ENCODE assay signal across 8 mouse cellular contexts in the genomic region with DNA sequence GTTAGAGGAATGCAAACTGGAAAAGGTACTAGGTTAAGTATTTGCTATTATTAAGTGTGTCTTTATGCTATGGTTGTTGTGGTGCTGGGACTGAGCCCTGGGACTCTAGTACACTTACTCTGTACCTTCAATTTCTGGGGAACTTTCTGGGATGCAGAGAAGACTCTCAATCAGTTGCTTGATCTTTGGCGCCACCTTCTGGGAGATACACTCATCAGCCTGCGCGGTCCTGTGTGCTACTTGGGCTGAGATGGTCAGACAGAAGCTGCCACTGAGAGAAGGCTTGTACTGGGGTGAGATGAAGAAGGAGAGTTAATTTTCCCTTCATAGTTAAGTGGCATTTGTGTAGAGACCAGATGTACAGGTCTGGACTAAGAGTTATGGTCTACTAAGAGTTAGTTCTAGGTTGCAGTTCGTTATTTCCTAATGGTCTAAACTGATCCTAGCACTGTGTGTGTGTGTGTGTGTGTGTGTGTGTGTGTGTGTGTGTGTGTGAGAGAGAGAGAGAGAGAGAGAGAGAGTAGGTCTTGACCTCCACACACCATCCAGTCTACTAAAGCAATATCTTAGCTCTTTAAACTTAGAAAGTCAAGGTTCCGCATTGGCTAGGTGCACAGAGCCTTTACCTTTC. TPM values are rescaled to one million over a fixed set of nuclear protein-coding genes. Genes with fewer than 3 reads are reported as not detected.
DNase-seq lines count a peak whose midpoint lies in the region; ATAC-seq and TF ChIP-seq lines count a peak whose summit lies in the region.

No protein-coding gene starts in this region.

- no peak overlapping the region for H3K4me3 ChIP-seq in embryonic facial prominence, embryonic 10.5 days
- no peak overlapping the region for H3K4me3 ChIP-seq in kidney, postnatal 0 days (replicated peaks; ENCODE audit: low read depth, low read length)
- no peak overlapping the region for H3K4me3 ChIP-seq in liver, adult 2 months (ENCODE audit: insufficient read depth, low read depth, low read length)
- H3K4me3 ChIP-seq in neural tube, embryonic 11.5 days (ENCODE audit: low read depth, low read length), result no peak overlapping the region
- no peak overlapping the region for H3K4me3 ChIP-seq in testis, adult 2 months (ENCODE audit: control insufficient read depth, low read depth, low read length)

- no peaks in the 10 kb centered on the region for H3K4me1 ChIP-seq in embryonic facial prominence, embryonic 10.5 days
- H3K4me1 ChIP-seq in kidney, postnatal 0 days (replicated peaks; ENCODE audit: insufficient read depth, low read length), result no peaks in the 10 kb centered on the region
- H3K4me1 ChIP-seq in liver, adult 2 months (ENCODE audit: control insufficient read depth, insufficient read depth, low read length), result no peaks in the 10 kb centered on the region
- H3K4me1 ChIP-seq in neural tube, embryonic 11.5 days (ENCODE audit: control insufficient read depth, insufficient read depth, low read length), result no peaks in the 10 kb centered on the region
- H3K4me1 ChIP-seq in testis, adult 2 months (ENCODE audit: control insufficient read depth, insufficient read depth, low read length), result no peaks in the 10 kb centered on the region

- no peak overlapping the region for H3K4me2 ChIP-seq in kidney, postnatal 0 days (ENCODE audit: low read length)
- H3K4me2 ChIP-seq in neural tube, embryonic 11.5 days (ENCODE audit: low read depth), result no peak overlapping the region

- DNase-seq in A20 (ENCODE audit: low read depth, low spot score), result peak; percentile 51
- peak; percentile 81 for DNase-seq in adrenal gland, postnatal 10 days
- peak; percentile 78 for DNase-seq in embryonic facial prominence, embryonic 10.5 days (ENCODE audit: low spot score)
- DNase-seq in heart, adult 9 months (ENCODE audit: low spot score in 2 of 2), result peak; percentile 20 to 38
- peak; percentile 85 for DNase-seq in kidney, postnatal 0 days (ENCODE audit: low spot score)
- peak; percentile 33 for DNase-seq in liver, adult 2 months (ENCODE audit: extremely low read depth, low read depth, low spot score)
- DNase-seq in neural tube, embryonic 11.5 days (ENCODE audit: low spot score), result peak; percentile 78

- no peaks in the 10 kb centered on the region; the same call in 1 of the 2 replicates for H3K27me3 ChIP-seq in embryonic facial prominence, embryonic 10.5 days (replicated peaks; ENCODE audit: low read depth, poor library complexity, severe bottlenecking)
- H3K27me3 ChIP-seq in kidney, postnatal 0 days (ENCODE audit: insufficient read depth, low read length), result no peaks in the 10 kb centered on the region
- no peaks in the 10 kb centered on the region for H3K27me3 ChIP-seq in liver, adult 2 months (ENCODE audit: control insufficient read depth, insufficient read depth, low read length)
- no peaks in the 10 kb centered on the region for H3K27me3 ChIP-seq in neural tube, embryonic 11.5 days (ENCODE audit: control insufficient read depth, insufficient read depth, low read length)
- no peaks in the 10 kb centered on the region for H3K27me3 ChIP-seq in testis, adult 2 months (ENCODE audit: control insufficient read depth, insufficient read depth, low read length)

- no peak overlapping the region for H3K9ac ChIP-seq in kidney, postnatal 0 days (ENCODE audit: low read depth, low read length)
- H3K9ac ChIP-seq in liver, adult 2 months (ENCODE audit: low read depth, low read length), result no peak overlapping the region
- H3K9ac ChIP-seq in neural tube, embryonic 11.5 days (ENCODE audit: low read length), result no peak overlapping the region

- H3K36me3 ChIP-seq in embryonic facial prominence, embryonic 10.5 days (replicated peaks), result no peaks in the 10 kb centered on the region
- no peaks in the 10 kb centered on the region for H3K36me3 ChIP-seq in kidney, postnatal 0 days (ENCODE audit: insufficient read depth, low read length)
- H3K36me3 ChIP-seq in liver, adult 2 months (ENCODE audit: control insufficient read depth, insufficient read depth, low read length), result no peaks in the 10 kb centered on the region
- no peaks in the 10 kb centered on the region for H3K36me3 ChIP-seq in neural tube, embryonic 11.5 days (ENCODE audit: control insufficient read depth, insufficient read depth, low read length)
- no peaks in the 10 kb centered on the region for H3K36me3 ChIP-seq in testis, adult 2 months (ENCODE audit: control insufficient read depth, insufficient read depth, low read length)

- H3K79me2 ChIP-seq in liver, adult 2 months (ENCODE audit: control insufficient read depth, insufficient read depth, low read length), result no peaks in the 10 kb centered on the region

- H3K9me3 ChIP-seq in embryonic facial prominence, embryonic 10.5 days, result no peaks in the 10 kb centered on the region
- H3K9me3 ChIP-seq in kidney, postnatal 0 days (replicated peaks; ENCODE audit: low read length), result no peaks in the 10 kb centered on the region
- H3K9me3 ChIP-seq in neural tube, embryonic 11.5 days (ENCODE audit: control insufficient read depth, low read length), result no peaks in the 10 kb centered on the region

- peak; percentile 88 for TF ChIP-seq CTCF in kidney, postnatal 0 days (IDR thresholded peaks at IDR 0.05; ENCODE audit: low read depth)
- TF ChIP-seq CTCF in liver, adult 2 months (IDR thresholded peaks at IDR 0.05; ENCODE audit: low read depth, low read length), result peak; percentile 79
- peak; percentile 48; the same call in 1 of the 2 replicates for TF ChIP-seq CTCF in testis, adult 2 months (IDR thresholded peaks at IDR 0.05; ENCODE audit: control insufficient read depth, insufficient read depth, insufficient replicate concordance, low read depth, low read length)

- WGBS in embryonic facial prominence, embryonic 10.5 days, result 34% methylated on average over 5 of the region's 5 CpGs
- WGBS in kidney, postnatal 0 days, result 39% methylated on average over 5 of the region's 5 CpGs
- WGBS in liver, adult 2 months, result 38% methylated on average over 5 of the region's 5 CpGs
- WGBS in neural tube, embryonic 11.5 days, result 36% methylated on average over 5 of the region's 5 CpGs

- no peak; the same call in 1 of the 2 replicates for ATAC-seq in kidney, postnatal 0 days (replicated peaks; ENCODE audit: low FRiP score, low read depth)
- ATAC-seq in neural tube, embryonic 11.5 days (ENCODE audit: insufficient read depth, low FRiP score, low TSS enrichment), result 0 out of 2 replicates have a peak, but pooled peaks have one; percentile 61

- no peak for TF ChIP-seq POLR2A in liver, adult 2 months (IDR thresholded peaks at IDR 0.05; ENCODE audit: extremely low read depth, insufficient read depth, low read length)
- no peak for TF ChIP-seq POLR2A in testis, adult 2 months (IDR thresholded peaks at IDR 0.05; ENCODE audit: control insufficient read depth, low read depth, low read length)

- no peak overlapping the region for H3K27ac ChIP-seq in embryonic facial prominence, embryonic 10.5 days (replicated peaks)
- H3K27ac ChIP-seq in kidney, postnatal 0 days, result no peak overlapping the region
- H3K27ac ChIP-seq in liver, adult 2 months (replicated peaks; ENCODE audit: insufficient read depth, low read depth, low read length), result no peak overlapping the region
- H3K27ac ChIP-seq in neural tube, embryonic 11.5 days (ENCODE audit: low read depth, low read length), result no peak overlapping the region
- H3K27ac ChIP-seq in testis, adult 2 months (ENCODE audit: control insufficient read depth, insufficient read depth, low read depth, low read length), result no peak overlapping the region

RNA-seq across cellular contexts. Expression of gene S100a7a, which starts 0.8 kb away (rescaled TPM):
- total RNA-seq in adrenal gland, postnatal 10 days (2021), result under 1 TPM in 1 of 2 experiments, not detected in 1; 0.33 TPM
- polyA plus RNA-seq in embryonic facial prominence, embryonic 10.5 days (2016; fragmentation: Nextera tagmentation; extraction: Ambion mirVana), result not detected in 2 replicates
- 0.14 TPM in 1 of 2 replicates, not detected in the other for polyA plus RNA-seq in kidney, postnatal 0 days (2015; fragmentation: Nextera tagmentation; extraction: Ambion mirVana)
- total RNA-seq in liver, adult 2 months (2014; rRNA removed), result not detected in 2 replicates
- polyA plus RNA-seq in liver, adult 2 months (2012; rRNA removed), result not detected in 2 replicates
- not detected in 2 replicates for polyA plus RNA-seq in neural tube, embryonic 11.5 days (2014; fragmentation: Nextera tagmentation; extraction: Ambion mirVana)
- polyA plus RNA-seq in testis, adult 2 months (2012; rRNA removed), result 0.07 TPM in 1 of 2 replicates, not detected in the other

RNA-seq across cellular contexts. Expression of gene S100a8, which starts 15.8 kb away (rescaled TPM):
- 10 to 100 TPM; 61.2 to 94.6 TPM for total RNA-seq in adrenal gland, postnatal 10 days (2021)
- 0.47 and 0.92 TPM in 2 replicates for polyA plus RNA-seq in embryonic facial prominence, embryonic 10.5 days (2016; fragmentation: Nextera tagmentation; extraction: Ambion mirVana)
- 65.2 and 69.2 TPM in 2 replicates for polyA plus RNA-seq in kidney, postnatal 0 days (2015; fragmentation: Nextera tagmentation; extraction: Ambion mirVana)
- total RNA-seq in liver, adult 2 months (2014; rRNA removed), result 1.4 and 1.7 TPM in 2 replicates
- 0.54 and 0.90 TPM in 2 replicates for polyA plus RNA-seq in liver, adult 2 months (2012; rRNA removed)
- 4.8 and 5.3 TPM in 2 replicates for polyA plus RNA-seq in neural tube, embryonic 11.5 days (2014; fragmentation: Nextera tagmentation; extraction: Ambion mirVana)
- not detected in 2 replicates for polyA plus RNA-seq in testis, adult 2 months (2012; rRNA removed)

RNA-seq across cellular contexts. Expression of gene S100a6, which starts 40.3 kb away (rescaled TPM):
- 10 to 100 TPM; 72.2 to 82.8 TPM for total RNA-seq in adrenal gland, postnatal 10 days (2021)
- polyA plus RNA-seq in embryonic facial prominence, embryonic 10.5 days (2016; fragmentation: Nextera tagmentation; extraction: Ambion mirVana), result 17.7 and 21.3 TPM in 2 replicates
- polyA plus RNA-seq in kidney, postnatal 0 days (2015; fragmentation: Nextera tagmentation; extraction: Ambion mirVana), result 395 and 525 TPM in 2 replicates
- total RNA-seq in liver, adult 2 months (2014; rRNA removed), result 2.4 and 3.6 TPM in 2 replicates
- polyA plus RNA-seq in liver, adult 2 months (2012; rRNA removed), result 4.7 and 8.1 TPM in 2 replicates
- polyA plus RNA-seq in neural tube, embryonic 11.5 days (2014; fragmentation: Nextera tagmentation; extraction: Ambion mirVana), result 7.3 and 8.2 TPM in 2 replicates
- 13.0 and 20.8 TPM in 2 replicates for polyA plus RNA-seq in testis, adult 2 months (2012; rRNA removed)

RNA-seq across cellular contexts. Expression of gene S100a9, which starts 42.5 kb away (rescaled TPM):
- 100 to 1,000 TPM in 1 of 2 experiments, 10 to 100 TPM in 1; 76.0 to 125 TPM for total RNA-seq in adrenal gland, postnatal 10 days (2021)
- polyA plus RNA-seq in embryonic facial prominence, embryonic 10.5 days (2016; fragmentation: Nextera tagmentation; extraction: Ambion mirVana), result 0.32 TPM in 1 of 2 replicates, not detected in the other
- polyA plus RNA-seq in kidney, postnatal 0 days (2015; fragmentation: Nextera tagmentation; extraction: Ambion mirVana), result 42.4 and 42.6 TPM in 2 replicates
- 2.6 and 3.6 TPM in 2 replicates for total RNA-seq in liver, adult 2 months (2014; rRNA removed)
- 0.76 and 0.92 TPM in 2 replicates for polyA plus RNA-seq in liver, adult 2 months (2012; rRNA removed)
- polyA plus RNA-seq in neural tube, embryonic 11.5 days (2014; fragmentation: Nextera tagmentation; extraction: Ambion mirVana), result 2.6 and 5.2 TPM in 2 replicates
- polyA plus RNA-seq in testis, adult 2 months (2012; rRNA removed), result not detected in 2 replicates

RNA-seq across cellular contexts. Expression of gene S100a5, which starts 44.7 kb away (rescaled TPM):
- not detected for total RNA-seq in adrenal gland, postnatal 10 days (2021)
- not detected in 2 replicates for polyA plus RNA-seq in embryonic facial prominence, embryonic 10.5 days (2016; fragmentation: Nextera tagmentation; extraction: Ambion mirVana)
- 0.77 and 1.4 TPM in 2 replicates for polyA plus RNA-seq in kidney, postnatal 0 days (2015; fragmentation: Nextera tagmentation; extraction: Ambion mirVana)
- not detected in 2 replicates for total RNA-seq in liver, adult 2 months (2014; rRNA removed)
- polyA plus RNA-seq in liver, adult 2 months (2012; rRNA removed), result not detected in 2 replicates
- not detected in 2 replicates for polyA plus RNA-seq in neural tube, embryonic 11.5 days (2014; fragmentation: Nextera tagmentation; extraction: Ambion mirVana)
- polyA plus RNA-seq in testis, adult 2 months (2012; rRNA removed), result not detected in 2 replicates

Comparison
In these comparisons a context has a peak if more than half of its experiments do, and no peak if none do; other contexts are left out.
1. DNase-seq: peak in every context shown above with its lines; median percentile 85 in kidney, postnatal 0 days; 81 in adrenal gland, postnatal 10 days; 78 in embryonic facial prominence, embryonic 10.5 days; 78 in neural tube, embryonic 11.5 days; 51 in A20; 33 in liver, adult 2 months; 29 in heart, adult 9 months.
2. RNA of gene S100a8, which starts 15.8 kb away (polyA plus RNA-seq): 65.2 to 69.2 TPM in kidney, postnatal 0 days; 4.8 to 5.3 TPM in neural tube, embryonic 11.5 days, 0.47 to 0.92 TPM in embryonic facial prominence, embryonic 10.5 days, 0.54 to 0.90 TPM in liver, adult 2 months and not detected in testis, adult 2 months; every median in the first group is over 10 times any median in the second.
3. RNA of gene S100a6, which starts 40.3 kb away (polyA plus RNA-seq): 395 to 525 TPM in kidney, postnatal 0 days; 17.7 to 21.3 TPM in embryonic facial prominence, embryonic 10.5 days, 13.0 to 20.8 TPM in testis, adult 2 months, 4.7 to 8.1 TPM in liver, adult 2 months and 7.3 to 8.2 TPM in neural tube, embryonic 11.5 days; every median in the first group is over 10 times any median in the second.
4. Peak in every context shown above with its lines, with median percentiles within 50 percentile points of each other: CTCF ChIP-seq.